Mouse (Mus musculus): ENCODE data around the gene Ulk3.
A peak's percentile ranks its signal among the peaks of the same experiment; 100 is the strongest.

Ulk3 gene

GRCm38 (mm10) chr9:57644944-57645893 is 56.0 kb downstream of the Ulk3 start:
- peak; percentile 79 for DNase-seq (ENCODE audit: low spot score)

Data from urinary bladder, postnatal 10 days (tissue).